Mouse (Mus musculus) midbrain, embryonic 12.5 days (tissue): ENCODE data around the gene Trabd. TPM values are rescaled to one million over a fixed set of nuclear protein-coding genes. Genes with fewer than 3 reads are reported as not detected.

ENCODE experiments used
- ATAC-seq: fragments of 200-750 bp; cut with Nextera tagmentation; 2 replicates; pipeline ENCODE4 v1.8.0; 2017; ENCODE audit warnings: low read depth, moderate TSS enrichment, moderate library complexity; ENCODE audit not compliant: low FRiP score
- H3K27ac ChIP-seq: fragments of 300-500 bp; sonication (generic); replicated peaks from 2 replicates; pipeline ENCODE4 v1.5.1; 2016; ENCODE audit warnings: mild to moderate bottlenecking
- H3K27me3 ChIP-seq: fragments of 300-500 bp; sonication (generic); 2 replicates; pipeline ENCODE4 v1.6.1; 2016; ENCODE audit warnings: mild to moderate bottlenecking
- H3K36me3 ChIP-seq: fragments of 300-500 bp; sonication (generic); 2 replicates; pipeline ENCODE4 v1.6.1; 2016
- H3K4me1 ChIP-seq: fragments of 300-500 bp; sonication (generic); 2 replicates; pipeline ENCODE4 v1.6.1; 2016
- H3K4me2 ChIP-seq: fragments of 300-500 bp; sonication (generic); replicated peaks from 2 replicates; pipeline ENCODE4 v1.6.1; 2016; ENCODE audit warnings: mild to moderate bottlenecking, moderate library complexity
- H3K4me3 ChIP-seq: fragments of 300-500 bp; sonication (generic); 2 replicates; pipeline ENCODE4 v1.5.1; 2016; ENCODE audit warnings: mild to moderate bottlenecking
- H3K9ac ChIP-seq: fragments of 300-500 bp; sonication (generic); replicated peaks from 2 replicates; pipeline ENCODE4 v1.6.1; 2016; ENCODE audit warnings: mild to moderate bottlenecking, moderate library complexity
- H3K9me3 ChIP-seq: fragments of 300-500 bp; sonication (generic); 2 replicates; pipeline ENCODE4 v1.6.1; 2016; ENCODE audit warnings: mild to moderate bottlenecking
- WGBS: fragments of 180-500 bp; shearing (Covaris S2); methylation state at CpG from one replicate; pipeline ENCODE4 v1.1.7; 2016; 5-methylcytosine and 5-hydroxymethylcytosine counted together
- polyA plus RNA-seq: library from polyadenylated mRNA; unstranded; fragments of >200 nt; fragmentation: Nextera tagmentation; extraction: Ambion mirVana; gene quantifications from 2 replicates; pipeline ENCODE4 v1.2.1, GENCODE M21; 2016

Trabd gene
- polyA plus RNA-seq, 1 experiment from 2014 or later: 47.9 TPM

- WGBS: 89% methylated on average over 13 of the region's 13 CpGs
Observed at GRCm38 (mm10) chr15:89106073-89106472, 31.1 kb downstream of the Trabd start.

DNA sequence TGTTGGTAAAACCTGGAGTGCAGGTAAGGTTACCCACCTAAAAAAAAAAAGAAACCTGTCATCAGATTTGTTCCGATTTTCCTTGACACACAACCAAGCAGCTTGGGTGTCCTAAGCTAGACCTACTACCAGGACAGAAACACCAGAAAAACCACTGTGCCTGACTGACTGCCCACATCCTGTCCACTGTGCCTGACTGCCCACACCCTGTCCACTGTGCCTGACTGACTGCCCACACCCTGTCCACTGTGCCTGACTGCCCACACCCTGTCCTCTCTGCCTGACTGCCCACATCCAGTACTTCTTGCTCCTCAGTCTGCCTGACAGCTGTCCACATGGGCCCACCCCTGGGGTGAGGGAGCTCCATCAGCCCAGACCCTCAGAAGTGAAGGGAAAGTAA is 32.1 kb downstream of the Trabd start:
- no peaks in the 10 kb centered on the region for H3K9me3 ChIP-seq
- H3K36me3 ChIP-seq: peaks cover 95% of the 10 kb centered on the region
- H3K4me3 ChIP-seq: no peak overlapping the region
- H3K4me1 ChIP-seq: no peaks in the 10 kb centered on the region
- no peak for ATAC-seq
- 97% methylated on average over 1 of the region's 1 CpGs for WGBS
- no peak overlapping the region for H3K4me2 ChIP-seq
- no peak overlapping the region for H3K9ac ChIP-seq
- no peak overlapping the region for H3K27ac ChIP-seq
- H3K27me3 ChIP-seq: no peaks in the 10 kb centered on the region

More at GRCm38 (mm10) chr15:89106073-89106472, 31.1 kb downstream of the Trabd start:
- Histone ChIP-seq H3K36me3 (peaks cover 96% of the 10 kb centered on the region), H3K9ac (no peak overlapping the region), H3K9me3 (no peaks in the 10 kb centered on the region), H3K4me2 (no peak overlapping the region), H3K27ac (no peak overlapping the region), H3K27me3 (no peaks in the 10 kb centered on the region), H3K4me1 (no peaks in the 10 kb centered on the region), H3K4me3 (no peak overlapping the region)
- ATAC-seq: no peak

- Histone ChIP-seq H3K4me1 (no peaks in the 10 kb centered on the region), H3K36me3 (peaks cover 92% of the 10 kb centered on the region), H3K27me3 (no peaks in the 10 kb centered on the region), H3K9ac (no peak overlapping the region), H3K27ac (no peak overlapping the region), H3K4me3 (no peak overlapping the region), H3K9me3 (no peaks in the 10 kb centered on the region), H3K4me2 (no peak overlapping the region)
- WGBS: 81% methylated on average over 9 of the region's 9 CpGs
- no peak for ATAC-seq
Observed at GRCm38 (mm10) chr15:89110147-89110546, 35.2 kb downstream of the Trabd start.

GRCm38 (mm10) chr15:89118007-89118406 is 43.1 kb downstream of the Trabd start:
- ATAC-seq: no peak
- no peak overlapping the region for H3K4me2 ChIP-seq
- no peak overlapping the region for H3K4me3 ChIP-seq
- no peak overlapping the region for H3K27ac ChIP-seq
- H3K36me3 ChIP-seq: peaks cover 62% of the 10 kb centered on the region
- H3K9me3 ChIP-seq: no peaks in the 10 kb centered on the region
- no peak overlapping the region for H3K9ac ChIP-seq
- no peaks in the 10 kb centered on the region for H3K27me3 ChIP-seq
- peaks cover 30% of the 10 kb centered on the region for H3K4me1 ChIP-seq

- WGBS: under 1% methylated on average over 47 of the region's 47 CpGs
- H3K9me3 ChIP-seq: no peaks in the 10 kb centered on the region
- H3K4me1 ChIP-seq: peaks cover 45% of the 10 kb centered on the region
- peak within 1 kb of the TSS; percentile 78 for H3K27ac ChIP-seq
- peaks cover 24% of the 10 kb centered on the region for H3K36me3 ChIP-seq
- peak; percentile 78 for ATAC-seq
- no peaks in the 10 kb centered on the region for H3K27me3 ChIP-seq
- H3K4me3 ChIP-seq: peak within 1 kb of the TSS; percentile 90
- H3K9ac ChIP-seq: peak within 1 kb of the TSS; percentile 87
- peak within 1 kb of the TSS; percentile 98 for H3K4me2 ChIP-seq
Observed at GRCm38 (mm10) chr15:89122649-89123366, 47.9 kb downstream of the Trabd start, which contains the start of gene Tubgcp6. Gene Tubgcp6, minus strand, starts transcription at chr15:89123112.

DNA sequence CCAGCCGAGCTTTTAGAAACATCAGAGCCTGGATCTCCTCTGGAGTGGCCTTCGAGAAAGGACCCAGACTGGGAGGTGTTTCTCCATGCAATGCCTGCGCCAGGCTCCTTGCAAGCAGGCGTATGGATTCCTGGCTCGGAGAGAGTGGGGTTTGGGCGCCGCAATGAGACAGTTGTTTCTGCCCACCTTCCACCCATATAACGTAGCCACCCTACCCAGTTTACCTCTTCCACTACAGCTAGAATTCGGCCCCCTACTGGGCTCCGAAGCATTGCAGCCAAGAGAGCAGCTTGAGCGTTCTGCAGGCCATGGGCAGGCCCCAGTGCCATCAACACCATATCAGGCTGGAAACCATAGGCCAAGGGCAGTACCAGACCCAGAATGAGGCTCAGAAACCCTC is 48.7 kb downstream of the Trabd start:
- H3K36me3 ChIP-seq: peaks cover 19% of the 10 kb centered on the region
- H3K9me3 ChIP-seq: no peaks in the 10 kb centered on the region
- no peak for ATAC-seq
- peak overlapping the region; percentile 78 for H3K27ac ChIP-seq
- WGBS: 29% methylated on average over 11 of the region's 11 CpGs
- peak overlapping the region; percentile 98 for H3K4me2 ChIP-seq
- peak overlapping the region; percentile 90 for H3K4me3 ChIP-seq
- peaks cover 50% of the 10 kb centered on the region for H3K4me1 ChIP-seq
- no peaks in the 10 kb centered on the region for H3K27me3 ChIP-seq
- H3K9ac ChIP-seq: peak overlapping the region; percentile 87

DNA sequence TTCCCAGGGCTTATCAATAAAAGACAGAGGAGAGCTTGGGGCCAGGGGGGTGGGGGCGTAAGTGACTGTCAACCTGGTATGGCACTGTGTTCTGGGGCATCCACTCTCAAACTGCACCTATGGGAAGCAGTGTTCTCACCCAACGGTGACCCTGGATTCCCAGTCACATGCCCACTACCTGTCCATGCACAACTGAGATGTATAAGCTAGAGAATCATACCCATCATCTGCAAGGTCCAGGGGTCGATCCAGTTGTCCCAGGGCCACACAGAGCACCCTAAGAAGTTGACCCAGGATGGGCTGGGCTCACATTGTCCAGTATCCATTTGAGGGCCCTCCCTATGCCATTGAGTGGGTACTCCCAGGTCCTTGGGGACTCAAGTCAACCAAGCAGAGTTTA is 49.4 kb downstream of the Trabd start:
- no peak overlapping the region for H3K4me2 ChIP-seq
- peak overlapping the region; percentile 87 for H3K9ac ChIP-seq
- no peak for ATAC-seq
- no peaks in the 10 kb centered on the region for H3K27me3 ChIP-seq
- H3K4me1 ChIP-seq: peaks cover 54% of the 10 kb centered on the region
- no peak overlapping the region for H3K4me3 ChIP-seq
- no peaks in the 10 kb centered on the region for H3K9me3 ChIP-seq
- no peak overlapping the region for H3K27ac ChIP-seq
- peaks cover 14% of the 10 kb centered on the region for H3K36me3 ChIP-seq
- WGBS: 90% methylated on average over 3 of the region's 3 CpGs

DNA sequence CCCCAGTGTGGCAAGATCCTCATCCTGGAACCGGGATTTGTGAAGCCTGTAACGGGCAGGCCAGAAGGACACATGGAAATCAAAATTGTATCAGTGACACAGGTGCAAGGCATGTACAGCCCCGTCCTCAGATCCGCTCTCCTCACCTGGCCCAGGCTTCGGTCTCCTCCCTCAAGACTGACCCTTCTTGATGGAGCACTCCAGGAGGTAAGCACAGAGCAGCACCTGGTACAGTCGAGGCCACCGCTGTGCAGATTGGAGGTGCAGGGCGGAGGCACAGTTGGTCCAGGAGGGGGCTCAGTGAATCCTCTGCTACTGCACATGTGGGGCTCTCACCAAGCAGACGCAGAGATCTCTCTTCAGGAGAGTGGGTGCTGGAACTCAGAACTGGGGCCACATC is 50.4 kb downstream of the Trabd start:
- no peak overlapping the region for H3K4me3 ChIP-seq
- no peaks in the 10 kb centered on the region for H3K27me3 ChIP-seq
- H3K27ac ChIP-seq: no peak overlapping the region
- WGBS: 91% methylated on average over 9 of the region's 9 CpGs
- peaks cover 7% of the 10 kb centered on the region; the same call in 1 of the 2 replicates for H3K36me3 ChIP-seq
- peaks cover 46% of the 10 kb centered on the region for H3K4me1 ChIP-seq
- H3K4me2 ChIP-seq: no peak overlapping the region
- H3K9me3 ChIP-seq: no peaks in the 10 kb centered on the region
- no peak for ATAC-seq
- H3K9ac ChIP-seq: no peak overlapping the region

- Histone ChIP-seq H3K27ac (no peak overlapping the region), H3K4me2 (no peak overlapping the region), H3K36me3 (peaks cover 15% of the 10 kb centered on the region; the same call in 1 of the 2 replicates), H3K27me3 (no peaks in the 10 kb centered on the region), H3K4me3 (no peak overlapping the region), H3K4me1 (peaks cover 33% of the 10 kb centered on the region), H3K9me3 (no peaks in the 10 kb centered on the region), H3K9ac (no peak overlapping the region)
- ATAC-seq: no peak
- 84% methylated on average over 8 of the region's 8 CpGs for WGBS
Observed at GRCm38 (mm10) chr15:89126622-89127021, 51.7 kb downstream of the Trabd start.

- Histone ChIP-seq H3K9me3 (no peaks in the 10 kb centered on the region), H3K36me3 (peaks cover 23% of the 10 kb centered on the region; the same call in 1 of the 2 replicates), H3K4me3 (peak overlapping the region; percentile 60), H3K4me1 (peaks cover 25% of the 10 kb centered on the region), H3K27me3 (no peaks in the 10 kb centered on the region), H3K9ac (peak overlapping the region; percentile 72), H3K27ac (no peak overlapping the region), H3K4me2 (peak overlapping the region; percentile 81)
- 87% methylated on average over 8 of the region's 8 CpGs for WGBS
- no peak for ATAC-seq
Observed at GRCm38 (mm10) chr15:89127364-89127940, 52.5 kb downstream of the Trabd start.

DNA sequence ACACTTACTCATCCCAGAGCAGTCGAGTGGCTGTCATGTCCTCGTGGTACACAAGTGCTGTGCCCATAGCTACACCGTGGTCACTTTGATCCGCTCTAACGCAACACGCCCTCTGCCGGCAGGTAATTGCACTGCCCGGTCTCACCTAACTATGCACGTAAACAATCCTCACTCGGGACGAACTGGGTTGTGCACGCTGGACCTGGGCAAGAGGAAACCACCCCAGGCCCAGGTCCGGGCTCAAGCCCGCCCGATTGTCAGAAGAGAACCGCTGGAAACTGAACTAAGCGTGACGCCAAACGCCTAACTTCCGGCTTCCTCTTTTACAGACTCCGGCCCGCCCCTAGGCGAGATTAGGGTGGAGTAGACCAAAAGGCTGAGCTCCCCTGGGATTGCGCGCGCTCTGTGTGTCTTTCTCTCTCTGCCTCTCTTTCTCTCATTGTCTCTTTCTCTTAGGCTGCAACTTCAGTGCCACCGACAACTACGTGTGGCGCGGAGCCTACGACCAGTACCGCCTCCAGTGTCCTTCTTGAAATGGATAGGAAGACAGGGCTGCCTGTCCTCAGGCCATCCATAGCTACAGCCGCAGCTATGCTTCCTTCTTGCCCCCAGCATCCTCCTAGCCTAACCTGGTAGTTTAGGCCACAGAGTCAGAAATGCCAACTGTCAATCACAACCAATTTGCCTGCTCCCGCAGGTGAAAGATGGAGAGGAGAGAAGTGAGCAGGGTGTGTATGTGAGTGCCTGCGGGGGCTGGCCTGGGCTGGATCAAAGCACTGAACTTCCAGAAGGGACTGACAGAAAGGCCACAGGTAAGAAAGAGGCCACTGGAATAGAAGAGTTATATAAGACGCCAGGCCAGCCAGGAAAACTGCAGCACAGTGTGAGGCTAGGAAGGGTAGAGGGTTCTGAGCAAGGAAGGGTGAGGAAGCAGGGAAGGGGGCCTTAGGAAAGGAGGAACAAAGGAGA is 53.7 kb downstream of the Trabd start, which contains the start of gene Hdac10:
TSS of gene Hdac10 (minus strand) at position 319 of the 969 bp plus-strand sequence.
- no peaks in the 10 kb centered on the region for H3K9me3 ChIP-seq
- peak; percentile 84 for ATAC-seq
- peaks cover 26% of the 10 kb centered on the region; the same call in 1 of the 2 replicates for H3K36me3 ChIP-seq
- 3% methylated on average over 36 of the region's 36 CpGs for WGBS
- peak within 1 kb of the TSS; percentile 72 for H3K9ac ChIP-seq
- H3K4me3 ChIP-seq: peak within 1 kb of the TSS; percentile 60
- no peaks in the 10 kb centered on the region for H3K27me3 ChIP-seq
- peak within 1 kb of the TSS; percentile 81 for H3K4me2 ChIP-seq
- peaks cover 20% of the 10 kb centered on the region for H3K4me1 ChIP-seq
- peak within 1 kb of the TSS; percentile 76 for H3K27ac ChIP-seq
